Mouse (Mus musculus) limb, embryonic 13.5 days (tissue): ENCODE measurements around the gene Pdik1l. TPM values are rescaled to one million over a fixed set of nuclear protein-coding genes. Genes with fewer than 3 reads are reported as not detected.

Source experiments
- ATAC-seq: fragments of 200-750 bp; cut with Nextera tagmentation; 2 replicates; pipeline ENCODE4 v1.8.0; 2017; ENCODE audit warnings: low read depth, moderate number of reproducible peaks, moderate TSS enrichment; ENCODE audit not compliant: low FRiP score
- H3K27ac ChIP-seq: fragments of 300-500 bp; sonication (generic); 2 replicates; pipeline ENCODE4 v1.5.1; 2015; ENCODE audit warnings: inconsistent platforms, mild to moderate bottlenecking, moderate library complexity
- H3K27me3 ChIP-seq: fragments of 300-500 bp; sonication (generic); 2 replicates; pipeline ENCODE4 v1.6.1; 2015; ENCODE audit warnings: mild to moderate bottlenecking, inconsistent platforms
- H3K36me3 ChIP-seq: fragments of 300-500 bp; sonication (generic); 2 replicates; pipeline ENCODE4 v1.6.1; 2015; ENCODE audit warnings: inconsistent platforms, mild to moderate bottlenecking, moderate library complexity
- H3K4me1 ChIP-seq: fragments of 300-500 bp; sonication (generic); 2 replicates; pipeline ENCODE4 v1.6.1; 2015; ENCODE audit warnings: inconsistent platforms
- H3K4me2 ChIP-seq: fragments of 300-500 bp; sonication (generic); replicated peaks from 2 replicates; pipeline ENCODE4 v1.6.1; 2015; ENCODE audit warnings: inconsistent platforms, mild to moderate bottlenecking, moderate library complexity
- H3K4me3 ChIP-seq: fragments of 300-500 bp; sonication (generic); 2 replicates; pipeline ENCODE4 v1.5.1; 2015; ENCODE audit warnings: moderate library complexity, mild to moderate bottlenecking, inconsistent platforms
- H3K9ac ChIP-seq: fragments of 300-500 bp; sonication (generic); 2 replicates; pipeline ENCODE4 v1.6.1; 2015; ENCODE audit warnings: mild to moderate bottlenecking, inconsistent platforms
- H3K9me3 ChIP-seq: fragments of 300-500 bp; sonication (generic); 2 replicates; pipeline ENCODE4 v1.6.1; 2016; ENCODE audit warnings: inconsistent platforms
- WGBS: fragments of 180-500 bp; shearing (Covaris S2); methylation state at CpG from one replicate; pipeline ENCODE4 v1.1.7; 2015; 5-methylcytosine and 5-hydroxymethylcytosine counted together
- polyA plus RNA-seq: library from polyadenylated mRNA; unstranded; fragments of >200 nt; fragmentation: Nextera tagmentation; extraction: Ambion mirVana; gene quantifications from 2 replicates; pipeline ENCODE4 v1.2.1, GENCODE M21; 2015

Gene Pdik1l
- polyA plus RNA-seq, 1 experiment from 2014 or later, result 22.6 TPM

DNA sequence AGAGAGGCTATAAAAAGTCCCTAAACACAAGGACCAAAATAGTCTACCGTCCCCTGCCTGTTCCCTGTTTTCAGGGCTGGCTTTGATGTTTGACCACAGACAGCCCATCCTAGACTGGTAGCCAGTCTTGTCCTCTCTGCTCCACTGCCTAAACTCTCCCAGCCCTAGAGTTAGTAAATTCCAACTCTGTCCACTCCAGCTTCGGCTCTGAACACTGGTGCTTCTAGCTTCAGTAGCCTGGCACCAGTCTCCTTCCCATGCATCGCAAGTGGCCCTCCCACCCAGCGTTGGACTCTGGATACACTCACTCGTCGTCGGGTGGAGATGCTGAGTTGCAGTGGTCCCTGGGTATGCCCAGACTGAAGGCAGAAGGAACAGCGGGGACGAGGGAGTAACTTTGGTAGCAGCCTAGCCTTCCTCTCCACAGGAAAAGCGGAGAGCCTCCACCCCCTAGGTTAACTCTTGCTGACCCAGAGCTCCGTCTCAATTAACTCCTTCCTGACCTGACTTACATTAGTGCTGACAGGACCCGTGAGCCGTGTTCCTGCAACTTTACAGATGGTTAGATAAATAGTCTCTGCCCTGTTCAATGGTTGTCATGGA is 33.9 kb downstream of the Pdik1l start, which contains the start of gene Grrp1:
TSS of gene Grrp1 (minus strand) at position 385 of the 603 bp plus-strand sequence.
- no peaks in the 10 kb centered on the region for H3K36me3 ChIP-seq
- H3K27me3 ChIP-seq, result peaks cover 75% of the 10 kb centered on the region
- under 1% methylated on average over 13 of the region's 13 CpGs for WGBS
- H3K4me1 ChIP-seq, result peaks cover 71% of the 10 kb centered on the region
- ATAC-seq, result no peak
- H3K4me3 ChIP-seq, result peak within 1 kb of the TSS; percentile 56
- no peaks in the 10 kb centered on the region for H3K9me3 ChIP-seq
- H3K9ac ChIP-seq, result peak within 1 kb of the TSS; percentile 56
- peak within 1 kb of the TSS; percentile 93 for H3K4me2 ChIP-seq
- 0 out of 2 replicates have a peak within 1 kb of the TSS, but pooled peaks have one; percentile 10 for H3K27ac ChIP-seq

DNA sequence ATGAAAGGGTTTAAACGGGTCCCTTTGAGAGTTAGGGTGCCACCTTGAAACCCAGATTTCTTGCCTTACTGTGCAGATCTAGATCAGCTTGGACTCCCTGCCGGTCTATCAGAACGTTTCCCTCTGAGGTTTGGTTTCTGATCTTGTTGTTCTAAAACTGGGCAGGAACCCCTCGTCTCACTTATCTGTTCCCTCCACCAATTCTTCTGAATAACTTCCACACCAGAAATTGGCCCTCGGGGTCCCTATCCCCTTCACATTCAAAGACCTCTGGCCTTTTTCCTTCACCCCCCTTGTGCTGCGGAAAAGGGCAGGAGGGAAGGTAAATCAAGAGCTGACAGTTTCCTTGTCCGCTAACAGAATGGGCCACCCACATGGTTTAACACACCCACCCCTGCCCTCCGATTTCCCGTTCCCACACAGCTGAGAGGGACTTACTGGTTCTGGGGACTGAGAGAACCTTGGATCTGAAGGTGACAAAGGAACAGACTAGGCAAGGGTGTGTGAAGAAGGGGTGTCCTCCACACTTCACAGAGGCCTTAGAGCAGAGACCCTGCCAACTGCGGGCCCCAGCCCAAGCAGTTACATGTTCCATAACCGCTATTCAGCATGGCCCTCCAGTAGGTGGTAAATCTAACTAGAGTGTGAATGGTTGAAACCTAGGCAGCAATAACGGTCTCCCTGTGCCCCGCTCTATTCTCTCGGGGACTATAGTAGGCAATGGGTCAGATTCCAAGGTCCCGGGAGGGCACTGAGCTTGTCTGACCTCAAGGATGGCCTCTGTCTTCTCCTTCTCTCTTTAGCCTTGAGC is 34.6 kb downstream of the Pdik1l start:
- H3K27me3 ChIP-seq, result peaks cover 82% of the 10 kb centered on the region
- no peaks in the 10 kb centered on the region for H3K36me3 ChIP-seq
- H3K27ac ChIP-seq, result peak overlapping the region; percentile 10; the same call in 1 of the 2 replicates
- H3K9ac ChIP-seq, result peak overlapping the region; percentile 56
- H3K4me3 ChIP-seq, result peak overlapping the region; percentile 56
- H3K4me1 ChIP-seq, result peaks cover 71% of the 10 kb centered on the region
- no peak for ATAC-seq
- H3K9me3 ChIP-seq, result no peaks in the 10 kb centered on the region
- H3K4me2 ChIP-seq, result peak overlapping the region; percentile 93
- WGBS, result 11% methylated on average over 15 of the region's 15 CpGs

DNA sequence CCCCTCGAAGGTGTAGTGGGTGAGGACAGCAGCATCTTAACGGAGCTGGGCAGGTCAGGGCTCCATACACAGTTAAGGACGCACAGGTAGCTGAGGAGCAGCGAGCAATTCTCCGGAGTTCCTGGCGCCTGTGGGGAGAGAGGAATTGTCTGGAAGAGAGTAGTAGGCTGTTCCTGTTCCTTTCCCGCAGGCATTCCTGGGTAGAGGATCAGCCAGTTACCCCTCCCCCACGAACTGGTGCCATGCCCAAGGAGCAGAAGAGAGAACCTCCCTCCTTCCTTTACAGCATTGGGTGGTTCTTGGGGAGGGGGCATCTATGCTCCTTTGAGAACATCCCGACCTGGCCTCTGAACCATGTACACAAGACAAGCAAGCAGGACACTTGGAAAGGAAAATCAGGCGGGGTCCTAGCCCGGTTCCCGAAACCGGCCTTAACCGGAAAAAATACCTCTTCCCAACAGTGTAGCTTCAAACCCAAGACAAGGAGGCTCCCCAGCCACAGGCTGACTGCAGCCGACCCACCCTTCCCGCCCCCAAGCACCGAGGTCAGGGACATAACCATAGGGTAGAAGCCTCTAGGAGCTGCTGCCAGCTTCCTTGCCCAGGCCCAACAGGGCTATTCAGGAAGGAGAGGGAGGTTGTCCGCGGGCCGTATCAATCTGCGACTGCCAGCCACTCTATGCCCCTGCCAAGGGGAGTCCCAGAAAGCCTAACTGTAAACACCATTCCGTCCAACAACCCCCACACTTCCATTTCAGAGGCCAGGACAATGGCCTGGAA is 35.4 kb downstream of the Pdik1l start:
- peaks cover 71% of the 10 kb centered on the region for H3K4me1 ChIP-seq
- 9% methylated on average over 22 of the region's 22 CpGs for WGBS

DNA sequence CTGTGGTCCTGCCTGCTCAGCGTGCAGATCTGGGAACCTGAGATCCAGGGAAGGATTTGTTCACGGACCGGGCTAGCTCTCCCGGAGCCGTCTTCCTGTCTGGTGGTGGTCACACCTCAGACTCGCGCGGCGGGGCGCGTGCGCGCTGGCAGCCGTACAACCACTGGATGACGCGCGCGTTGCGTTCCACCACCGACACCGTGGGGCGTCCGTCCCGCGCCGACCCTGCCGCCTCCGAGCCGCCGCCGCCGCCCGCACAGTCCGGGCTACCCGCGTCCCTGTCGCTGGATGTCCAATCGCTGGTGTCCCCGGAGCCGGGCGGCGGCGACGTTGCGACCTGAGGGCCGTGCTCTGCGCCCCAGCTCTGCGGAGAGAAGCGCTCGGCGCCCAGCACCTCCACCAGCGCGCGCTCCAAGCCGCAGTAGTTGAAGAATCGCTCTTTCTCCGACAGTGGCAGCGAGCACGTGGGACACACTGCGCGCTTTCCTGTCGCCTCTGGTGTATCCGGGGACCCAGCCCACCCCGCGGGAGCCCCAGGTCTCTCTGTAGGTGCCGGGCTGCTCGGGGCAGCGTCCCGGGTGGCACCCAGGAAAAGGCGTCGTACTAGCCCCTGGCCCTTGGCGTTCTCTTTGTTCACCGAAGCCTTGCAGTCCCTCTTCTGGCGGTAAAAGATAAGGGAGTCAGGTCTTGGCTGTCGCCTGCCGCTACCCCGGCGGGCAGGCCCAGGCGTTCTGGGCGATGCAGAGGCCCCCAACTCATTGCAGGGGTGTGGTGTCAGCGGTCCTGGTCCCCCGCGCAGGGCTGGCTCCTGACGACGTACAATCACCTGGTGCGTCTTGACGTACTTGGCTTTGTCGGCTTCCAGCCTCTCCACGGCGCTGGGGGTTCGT is 36.2 kb downstream of the Pdik1l start:
- ATAC-seq, result no peak
- H3K36me3 ChIP-seq, result no peaks in the 10 kb centered on the region
- peak overlapping the region; percentile 93 for H3K4me2 ChIP-seq
- peak overlapping the region; percentile 56 for H3K4me3 ChIP-seq
- H3K27me3 ChIP-seq, result peaks cover 99% of the 10 kb centered on the region
- no peaks in the 10 kb centered on the region for H3K9me3 ChIP-seq
- peak overlapping the region; percentile 69 for H3K9ac ChIP-seq
- WGBS, result under 1% methylated on average over 91 of the region's 91 CpGs
- peaks cover 63% of the 10 kb centered on the region for H3K4me1 ChIP-seq
- H3K27ac ChIP-seq, result no peak overlapping the region

More for the DNA sequence above, 35.4 kb downstream of the Pdik1l start:
- Histone ChIP-seq H3K9ac (peak overlapping the region; percentile 69), H3K27me3 (peaks cover 90% of the 10 kb centered on the region), H3K4me3 (peak overlapping the region; percentile 56), H3K36me3 (no peaks in the 10 kb centered on the region), H3K27ac (peak overlapping the region; percentile 10; the same call in 1 of the 2 replicates), H3K9me3 (no peaks in the 10 kb centered on the region), H3K4me2 (peak overlapping the region; percentile 93)
- no peak for ATAC-seq

DNA sequence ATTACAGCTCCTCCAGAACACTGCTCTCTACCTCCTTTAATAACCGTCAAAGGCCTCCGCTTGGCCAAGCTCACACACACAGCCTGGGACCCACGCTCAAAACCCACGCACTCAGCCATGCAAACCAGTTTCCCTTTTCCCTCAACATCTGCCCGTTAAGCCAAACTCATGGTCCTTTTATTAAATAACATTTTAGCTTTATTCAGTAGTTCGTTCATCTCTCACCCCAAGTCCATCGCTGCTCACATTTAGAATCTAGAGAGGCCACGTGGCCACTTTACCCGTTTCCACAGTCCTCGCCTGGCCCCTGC is 36.8 kb downstream of the Pdik1l start:
- no peak overlapping the region for H3K27ac ChIP-seq
- peaks cover 98% of the 10 kb centered on the region for H3K27me3 ChIP-seq
- H3K36me3 ChIP-seq, result no peaks in the 10 kb centered on the region
- peak overlapping the region; percentile 93 for H3K4me2 ChIP-seq
- WGBS, result 11% methylated on average over 10 of the region's 10 CpGs
- peak overlapping the region; percentile 56 for H3K4me3 ChIP-seq
- ATAC-seq, result no peak
- H3K9ac ChIP-seq, result 0 out of 2 replicates have a peak overlapping the region, but pooled peaks have one; percentile 20
- peaks cover 62% of the 10 kb centered on the region for H3K4me1 ChIP-seq
- H3K9me3 ChIP-seq, result no peaks in the 10 kb centered on the region

DNA sequence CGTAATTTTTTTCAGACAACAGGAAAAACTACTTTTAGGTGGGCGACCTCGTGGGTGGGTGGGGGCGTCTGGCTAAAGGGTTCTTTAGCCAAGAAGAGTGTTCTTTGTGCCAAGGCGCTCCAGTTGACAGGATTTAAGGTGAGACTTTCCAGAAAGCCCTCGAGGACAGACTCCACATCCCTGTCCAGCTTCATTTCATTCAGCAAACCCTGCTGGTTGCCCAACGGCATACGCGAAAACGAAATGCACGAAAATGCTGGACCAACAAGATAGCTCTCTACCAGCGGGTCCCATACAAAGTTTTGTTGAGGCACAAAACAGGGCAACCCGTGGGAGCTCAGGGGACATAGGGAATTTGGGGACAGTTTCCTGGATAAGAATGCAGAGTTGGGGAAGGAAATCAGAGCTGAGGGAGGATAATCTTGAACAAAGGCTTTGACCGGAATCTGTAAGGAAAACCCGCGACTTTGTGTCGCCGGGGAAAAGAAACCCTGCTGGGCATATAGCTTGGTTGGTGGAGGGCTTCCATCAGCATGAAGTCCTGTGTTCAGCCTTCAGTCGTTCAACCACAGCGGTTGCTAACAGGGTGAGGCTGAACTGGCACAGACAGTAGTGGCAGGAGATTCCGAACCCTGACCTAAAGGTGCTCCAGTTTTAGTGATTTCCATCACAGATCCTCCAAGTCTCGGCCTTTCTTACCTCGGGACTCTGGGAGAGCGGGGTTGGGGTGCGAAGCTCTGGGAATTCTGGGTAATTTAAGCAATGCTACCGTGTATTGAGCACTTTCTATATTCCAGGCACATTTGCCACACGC is 37.4 kb downstream of the Pdik1l start:
- H3K4me3 ChIP-seq, result peak overlapping the region; percentile 56
- WGBS, result 7% methylated on average over 27 of the region's 27 CpGs
- H3K27ac ChIP-seq, result no peak overlapping the region
- H3K27me3 ChIP-seq, result peaks cover 93% of the 10 kb centered on the region
- no peaks in the 10 kb centered on the region for H3K9me3 ChIP-seq
- peak overlapping the region; percentile 48; the same call in 1 of the 2 replicates for H3K9ac ChIP-seq
- H3K4me1 ChIP-seq, result peaks cover 64% of the 10 kb centered on the region
- H3K36me3 ChIP-seq, result no peaks in the 10 kb centered on the region
- no peak for ATAC-seq
- H3K4me2 ChIP-seq, result peak overlapping the region; percentile 93

DNA sequence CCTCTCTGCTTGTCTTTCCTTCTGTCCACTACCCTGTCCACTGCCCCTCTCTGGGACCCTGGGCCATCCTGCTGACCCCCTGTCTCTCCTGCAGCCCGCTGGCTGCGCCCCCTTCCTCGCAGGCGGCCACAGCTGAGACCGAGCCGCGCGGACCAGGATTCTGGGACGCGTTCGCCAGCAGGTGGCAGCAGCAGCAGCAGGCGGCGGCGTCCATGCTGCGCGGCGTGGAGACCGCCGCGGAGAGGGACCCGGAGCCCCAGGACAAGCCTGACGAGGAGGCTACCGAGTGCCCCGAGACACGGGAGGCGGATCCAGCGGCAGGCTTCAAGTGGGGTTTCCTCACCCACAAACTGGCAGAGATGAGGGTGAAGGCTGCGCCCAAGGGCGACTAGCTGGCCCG is 38.0 kb downstream of the Pdik1l start:
- peak; percentile 63 for ATAC-seq
- H3K4me2 ChIP-seq, result peak overlapping the region; percentile 93
- peaks cover 86% of the 10 kb centered on the region for H3K27me3 ChIP-seq
- no peaks in the 10 kb centered on the region for H3K9me3 ChIP-seq
- H3K4me1 ChIP-seq, result peaks cover 64% of the 10 kb centered on the region
- H3K9ac ChIP-seq, result peak overlapping the region; percentile 48; the same call in 1 of the 2 replicates
- under 1% methylated on average over 30 of the region's 30 CpGs for WGBS
- no peak overlapping the region for H3K27ac ChIP-seq
- no peaks in the 10 kb centered on the region for H3K36me3 ChIP-seq
- H3K4me3 ChIP-seq, result peak overlapping the region; percentile 56

DNA sequence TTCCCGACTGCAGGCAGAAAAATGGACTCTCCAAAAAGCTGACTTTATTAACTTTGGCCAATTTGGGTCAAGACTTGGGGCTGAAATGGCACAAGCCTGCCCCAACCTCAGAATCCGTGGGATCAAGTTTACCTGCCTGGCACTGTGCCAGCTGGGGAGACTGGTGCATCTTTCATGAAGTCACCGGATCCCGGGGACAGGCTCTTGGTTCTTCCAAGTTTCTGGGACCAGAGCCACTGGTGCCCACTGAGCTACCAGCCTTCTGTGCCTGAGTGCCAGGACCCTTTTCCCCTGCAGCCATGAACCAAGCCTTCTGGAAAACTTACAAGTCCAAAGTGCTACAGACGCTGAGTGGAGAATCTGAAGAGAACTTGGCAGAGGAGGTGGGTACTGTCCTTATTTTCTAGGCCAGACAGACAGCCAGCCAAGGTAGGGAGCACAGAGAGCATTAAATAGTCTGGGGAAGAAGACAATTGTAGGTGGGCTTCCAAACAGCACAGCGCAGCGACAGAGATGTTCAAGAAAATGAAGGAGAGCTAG is 40.9 kb downstream of the Pdik1l start, which contains the start of gene Gm30191:
TSS of gene Gm30191 (plus strand) at position 217 of the 540 bp plus-strand sequence.
- peak within 1 kb of the TSS; percentile 90 for H3K4me2 ChIP-seq
- H3K27ac ChIP-seq, result no peak within 1 kb of the TSS
- ATAC-seq, result no peak

DNA sequence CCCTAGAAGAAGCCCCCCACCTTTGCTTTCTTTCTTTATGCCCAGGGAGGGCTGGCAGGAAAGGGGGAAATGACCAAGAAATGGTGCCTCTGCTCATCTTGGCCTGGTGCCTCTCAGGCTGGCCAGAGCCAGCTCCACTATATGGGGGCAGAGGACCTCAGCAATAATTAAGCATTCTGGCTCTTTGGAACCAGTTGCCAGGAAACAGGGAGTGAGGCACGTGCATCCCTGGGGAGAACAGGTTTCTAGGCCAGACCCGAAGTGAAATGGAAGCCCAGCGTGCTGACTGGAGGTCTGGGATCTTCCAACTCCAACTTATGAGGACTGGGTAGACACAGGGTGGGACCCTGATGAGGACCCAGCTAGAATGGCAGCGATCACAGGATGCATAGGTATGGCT is 41.4 kb downstream of the Pdik1l start:
- peaks cover 52% of the 10 kb centered on the region for H3K27me3 ChIP-seq
- peak overlapping the region; percentile 90; the same call in 1 of the 2 replicates for H3K4me2 ChIP-seq
- 0 out of 2 replicates have a peak, but pooled peaks cover 4% of the 10 kb centered on the region for H3K36me3 ChIP-seq
- H3K27ac ChIP-seq, result no peak overlapping the region
- H3K4me3 ChIP-seq, result no peak overlapping the region
- no peaks in the 10 kb centered on the region for H3K9me3 ChIP-seq
- H3K4me1 ChIP-seq, result peaks cover 41% of the 10 kb centered on the region
- 55% methylated on average over 4 of the region's 4 CpGs for WGBS
- no peak for ATAC-seq
- no peak overlapping the region for H3K9ac ChIP-seq

More for the DNA sequence above, 40.9 kb downstream of the Pdik1l start, which contains the start of gene Gm30191:
- Histone ChIP-seq H3K4me3 (peak within 1 kb of the TSS; percentile 86), H3K9ac (peak within 1 kb of the TSS; percentile 87), H3K4me1 (peaks cover 47% of the 10 kb centered on the region), H3K27me3 (peaks cover 57% of the 10 kb centered on the region), H3K36me3 (0 out of 2 replicates have a peak, but pooled peaks cover 4% of the 10 kb centered on the region), H3K9me3 (no peaks in the 10 kb centered on the region)
- WGBS, result 76% methylated on average over 7 of the region's 7 CpGs

DNA sequence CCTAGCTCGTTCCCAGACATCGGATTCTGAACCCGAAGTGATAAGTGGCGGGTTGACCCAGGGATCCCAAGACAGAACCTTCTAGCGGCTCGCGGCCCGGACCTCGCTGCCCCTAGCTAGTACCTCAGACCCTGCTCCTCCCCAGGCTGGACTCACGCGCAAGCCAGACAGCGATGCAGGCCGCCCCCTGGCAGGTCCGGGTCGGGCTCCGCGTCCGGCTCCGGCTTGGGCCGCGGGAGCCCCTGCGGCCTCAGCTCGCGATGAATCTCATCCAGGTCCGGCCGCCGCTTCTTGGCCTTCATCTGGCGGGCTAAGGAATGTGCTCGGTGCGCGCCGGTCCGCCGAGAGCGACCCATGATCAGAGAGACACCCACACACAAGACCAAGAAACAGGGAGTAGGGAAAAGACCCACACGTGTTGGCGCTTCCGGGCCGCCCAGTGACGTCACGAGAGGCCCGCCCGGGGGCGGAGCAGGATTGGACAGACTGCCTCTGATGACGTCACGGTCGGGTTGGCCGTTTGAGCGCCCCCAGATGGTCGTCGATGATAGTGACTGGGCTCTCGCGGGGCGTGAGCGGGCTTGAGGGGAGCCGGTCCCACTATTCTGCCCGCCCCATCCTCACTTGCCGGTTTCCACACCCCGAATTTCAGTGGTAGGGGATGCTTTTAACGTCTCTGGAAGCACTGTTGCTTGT is 42.4 kb downstream of the Pdik1l start, which contains the start of gene Zfp593:
TSS of gene Zfp593 (minus strand) at position 445 of the 696 bp plus-strand sequence.
- Histone ChIP-seq H3K9ac (peak within 1 kb of the TSS; percentile 87), H3K9me3 (no peaks in the 10 kb centered on the region), H3K27me3 (peaks cover 42% of the 10 kb centered on the region), H3K4me1 (peaks cover 32% of the 10 kb centered on the region), H3K4me3 (peak within 1 kb of the TSS; percentile 86), H3K36me3 (0 out of 2 replicates have a peak, but pooled peaks cover 4% of the 10 kb centered on the region), H3K27ac (no peak within 1 kb of the TSS), H3K4me2 (peak within 1 kb of the TSS; percentile 90)
- under 1% methylated on average over 60 of the region's 60 CpGs for WGBS
- ATAC-seq, result peak; percentile 78
